Mouse (Mus musculus): Measurements from ENCODE around the gene Hsf2bp. TPM values are rescaled to one million over a fixed set of nuclear protein-coding genes. Genes with fewer than 3 reads are reported as not detected.
A peak's percentile ranks its signal among the peaks of the same experiment; 100 is the strongest.

The Hsf2bp gene
- polyA plus RNA-seq, 1 experiment from 2014 or later: 0.32 TPM

DNA sequence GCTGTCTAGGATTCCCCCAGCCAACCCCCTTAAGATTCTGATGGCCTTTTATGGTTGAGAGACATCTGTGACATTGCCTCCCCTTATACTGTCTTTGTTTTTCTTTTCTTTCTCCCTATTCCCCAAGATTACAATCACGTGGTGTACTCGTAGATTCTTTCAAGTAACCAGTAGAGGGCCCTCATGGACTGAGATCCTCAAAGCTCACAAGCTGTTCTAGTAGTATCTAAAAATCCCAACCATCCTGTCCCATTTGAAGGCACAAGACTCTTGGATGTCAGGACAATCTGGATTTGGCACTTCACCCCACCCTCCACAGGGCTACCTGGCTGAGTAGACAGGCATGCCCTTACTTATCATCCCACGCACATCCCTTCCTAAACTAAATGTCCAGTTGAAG, 8.5 kb downstream of the Hsf2bp start:
- Histone ChIP-seq H3K4me2 (ENCODE audit: low read depth, low read length) (no peak overlapping the region), H3K9ac (replicated peaks; ENCODE audit: low read length) (no peak overlapping the region), H3K9me3 (replicated peaks; ENCODE audit: control insufficient read depth, low read length) (no peaks in the 10 kb centered on the region), H3K27ac (replicated peaks; ENCODE audit: low read depth, low read length) (no peak overlapping the region), H3K4me3 (ENCODE audit: low read depth, low read length) (no peak overlapping the region), H3K4me1 (ENCODE audit: control insufficient read depth, insufficient read depth, low read length) (no peaks in the 10 kb centered on the region), H3K36me3 (replicated peaks; ENCODE audit: control insufficient read depth, insufficient read depth, low read depth, low read length) (no peaks in the 10 kb centered on the region), H3K27me3 (ENCODE audit: control insufficient read depth, insufficient read depth, low read length) (no peaks in the 10 kb centered on the region)
- peak; percentile 78 for DNase-seq (ENCODE audit: low spot score)
- WGBS: 30% methylated on average over 3 of the region's 3 CpGs
- no peak for ATAC-seq (replicated peaks; ENCODE audit: insufficient number of reproducible peaks, low FRiP score, low TSS enrichment, low read depth)

DNA sequence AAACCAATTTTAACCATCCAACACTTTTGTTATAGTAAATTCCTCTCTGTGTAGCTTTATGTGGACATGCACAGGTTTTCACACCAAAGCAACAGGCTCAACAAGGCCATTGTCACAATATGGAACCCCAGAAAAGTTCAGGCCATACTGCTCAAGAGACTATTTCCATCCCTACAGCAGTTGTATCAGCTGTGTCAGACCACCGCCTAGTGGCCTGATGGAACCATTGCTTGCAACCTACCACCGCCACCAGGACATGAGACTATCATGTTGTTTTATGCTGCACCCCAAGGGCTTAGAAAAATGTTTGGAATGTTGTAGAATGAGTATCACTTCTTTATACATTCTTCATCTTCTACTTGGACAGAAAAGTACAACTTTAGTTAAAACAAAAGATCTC, 10.8 kb downstream of the Hsf2bp start:
- Histone ChIP-seq H3K27ac (replicated peaks; ENCODE audit: low read depth, low read length) (no peak overlapping the region), H3K27me3 (ENCODE audit: control insufficient read depth, insufficient read depth, low read length) (no peaks in the 10 kb centered on the region), H3K9me3 (replicated peaks; ENCODE audit: control insufficient read depth, low read length) (no peaks in the 10 kb centered on the region), H3K9ac (replicated peaks; ENCODE audit: low read length) (no peak overlapping the region), H3K4me1 (ENCODE audit: control insufficient read depth, insufficient read depth, low read length) (no peaks in the 10 kb centered on the region), H3K4me2 (ENCODE audit: low read depth, low read length) (no peak overlapping the region), H3K36me3 (replicated peaks; ENCODE audit: control insufficient read depth, insufficient read depth, low read depth, low read length) (no peaks in the 10 kb centered on the region), H3K4me3 (ENCODE audit: low read depth, low read length) (no peak overlapping the region)
- 9% methylated on average over 2 of the region's 2 CpGs for WGBS
- DNase-seq (ENCODE audit: low spot score): peak; percentile 81
- ATAC-seq (replicated peaks; ENCODE audit: insufficient number of reproducible peaks, low FRiP score, low TSS enrichment, low read depth): no peak

DNA sequence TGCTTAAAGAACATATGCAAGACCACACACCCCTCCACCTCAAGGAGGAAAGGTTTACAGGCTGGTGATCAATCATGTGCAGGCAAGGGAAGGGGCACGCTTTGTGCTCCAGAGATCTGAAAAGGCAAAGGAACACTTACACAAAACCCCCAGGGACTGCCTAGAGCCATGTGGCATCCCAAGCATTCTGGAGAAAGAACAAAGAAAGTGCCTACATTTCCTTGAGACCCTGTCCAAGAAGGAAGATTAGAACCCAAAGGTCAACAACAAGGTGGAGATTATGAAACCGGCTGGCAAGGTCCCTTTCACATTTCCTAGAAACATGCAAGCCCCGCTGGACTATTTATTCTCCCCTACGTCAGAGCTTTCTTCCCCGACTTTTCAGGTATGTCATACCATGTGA, 11.5 kb downstream of the Hsf2bp start:
- ATAC-seq (replicated peaks; ENCODE audit: insufficient number of reproducible peaks, low FRiP score, low TSS enrichment, low read depth): no peak
- WGBS: 63% methylated on average over 5 of the region's 5 CpGs
- no peak overlapping the region for H3K4me2 ChIP-seq (ENCODE audit: low read depth, low read length)
- no peaks in the 10 kb centered on the region for H3K9me3 ChIP-seq (replicated peaks; ENCODE audit: control insufficient read depth, low read length)
- H3K4me3 ChIP-seq (ENCODE audit: low read depth, low read length): no peak overlapping the region
- H3K27me3 ChIP-seq (ENCODE audit: control insufficient read depth, insufficient read depth, low read length): no peaks in the 10 kb centered on the region
- no peaks in the 10 kb centered on the region for H3K36me3 ChIP-seq (replicated peaks; ENCODE audit: control insufficient read depth, insufficient read depth, low read depth, low read length)
- no peak for DNase-seq (ENCODE audit: low spot score)
- H3K4me1 ChIP-seq (ENCODE audit: control insufficient read depth, insufficient read depth, low read length): no peaks in the 10 kb centered on the region
- H3K9ac ChIP-seq (replicated peaks; ENCODE audit: low read length): no peak overlapping the region
- H3K27ac ChIP-seq (replicated peaks; ENCODE audit: low read depth, low read length): no peak overlapping the region

DNA sequence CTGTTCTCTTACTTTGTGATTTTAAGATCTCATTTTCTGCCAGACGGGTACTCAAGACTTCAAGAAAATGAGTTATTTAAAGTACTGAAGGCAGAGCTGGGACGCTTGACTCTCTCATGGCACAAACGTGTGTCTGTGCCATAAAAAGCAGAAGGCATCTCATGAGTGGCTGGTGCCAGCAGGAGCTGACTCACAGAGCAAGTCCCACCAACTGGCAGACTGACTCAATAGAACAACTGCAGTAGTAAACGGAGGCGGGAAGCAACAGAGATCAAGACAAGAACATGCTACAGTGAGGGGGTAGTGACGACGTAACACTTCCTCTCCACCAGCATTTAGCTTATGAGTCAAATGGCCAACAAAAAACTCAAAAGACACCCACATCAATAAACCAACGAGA, 13.1 kb downstream of the Hsf2bp start:
- Histone ChIP-seq H3K4me2 (ENCODE audit: low read depth, low read length) (no peak overlapping the region), H3K27me3 (ENCODE audit: control insufficient read depth, insufficient read depth, low read length) (no peaks in the 10 kb centered on the region), H3K4me1 (ENCODE audit: control insufficient read depth, insufficient read depth, low read length) (no peaks in the 10 kb centered on the region), H3K27ac (replicated peaks; ENCODE audit: low read depth, low read length) (no peak overlapping the region), H3K36me3 (replicated peaks; ENCODE audit: control insufficient read depth, insufficient read depth, low read depth, low read length) (no peaks in the 10 kb centered on the region), H3K4me3 (ENCODE audit: low read depth, low read length) (no peak overlapping the region), H3K9ac (replicated peaks; ENCODE audit: low read length) (no peak overlapping the region), H3K9me3 (replicated peaks; ENCODE audit: control insufficient read depth, low read length) (no peaks in the 10 kb centered on the region)
- no peak for DNase-seq (ENCODE audit: low spot score)
- 75% methylated on average over 8 of the region's 8 CpGs for WGBS
- ATAC-seq (replicated peaks; ENCODE audit: insufficient number of reproducible peaks, low FRiP score, low TSS enrichment, low read depth): no peak

DNA sequence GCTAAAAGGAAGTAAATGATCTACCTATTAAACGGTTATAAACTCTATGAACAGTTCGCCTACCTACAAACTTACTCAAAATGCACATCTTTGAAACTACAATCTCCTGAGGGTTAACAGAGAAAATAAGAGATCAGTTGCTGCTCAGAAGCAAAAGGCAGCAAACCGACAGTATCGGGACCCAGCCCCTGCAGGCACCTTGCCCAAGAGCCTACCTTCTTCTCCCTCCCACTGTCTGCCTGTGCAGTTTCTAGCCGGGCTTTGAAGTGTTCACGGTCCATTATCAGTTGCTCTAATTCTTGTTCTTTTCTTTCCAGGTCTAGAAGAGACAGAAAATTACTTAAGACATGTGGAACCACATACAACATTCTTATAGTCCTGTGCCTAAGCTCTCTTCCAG, 13.6 kb downstream of the Hsf2bp start:
- Histone ChIP-seq H3K27ac (replicated peaks; ENCODE audit: low read depth, low read length) (no peak overlapping the region), H3K27me3 (ENCODE audit: control insufficient read depth, insufficient read depth, low read length) (no peaks in the 10 kb centered on the region)
- 77% methylated on average over 6 of the region's 6 CpGs for WGBS

DNA sequence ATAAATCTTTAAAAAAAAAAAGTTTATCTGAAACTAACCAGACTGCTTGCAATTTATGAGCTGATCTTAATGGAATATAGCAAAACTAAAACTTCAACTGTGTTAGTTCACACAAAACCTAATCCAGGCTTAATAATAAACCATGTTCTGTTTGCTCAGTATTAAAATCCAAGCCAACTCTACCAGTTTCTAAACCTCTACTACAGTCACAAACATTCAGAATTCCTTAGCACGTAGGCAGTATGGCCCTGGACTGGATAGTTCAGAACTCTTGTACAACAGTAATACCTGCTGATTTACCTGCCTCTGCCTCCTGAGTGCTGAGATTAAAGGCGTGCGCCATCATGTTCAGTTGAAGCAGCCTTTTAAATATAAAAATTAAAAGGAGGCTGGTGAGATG, 14.2 kb downstream of the Hsf2bp start:
- no peaks in the 10 kb centered on the region for H3K36me3 ChIP-seq (replicated peaks; ENCODE audit: control insufficient read depth, insufficient read depth, low read depth, low read length)
- no peaks in the 10 kb centered on the region for H3K4me1 ChIP-seq (ENCODE audit: control insufficient read depth, insufficient read depth, low read length)
- H3K9me3 ChIP-seq (replicated peaks; ENCODE audit: control insufficient read depth, low read length): no peaks in the 10 kb centered on the region
- no peak overlapping the region for H3K4me3 ChIP-seq (ENCODE audit: low read depth, low read length)
- ATAC-seq (replicated peaks; ENCODE audit: insufficient number of reproducible peaks, low FRiP score, low TSS enrichment, low read depth) (no peak), DNase-seq (ENCODE audit: low spot score) (no peak)
- WGBS: 90% methylated on average over 3 of the region's 3 CpGs
- H3K9ac ChIP-seq (replicated peaks; ENCODE audit: low read length): no peak overlapping the region
- H3K27me3 ChIP-seq (ENCODE audit: control insufficient read depth, insufficient read depth, low read length): no peaks in the 10 kb centered on the region
- no peak overlapping the region for H3K27ac ChIP-seq (replicated peaks; ENCODE audit: low read depth, low read length)
- H3K4me2 ChIP-seq (ENCODE audit: low read depth, low read length): no peak overlapping the region

More for the DNA sequence above, 13.6 kb downstream of the Hsf2bp start:
- Histone ChIP-seq H3K4me1 (ENCODE audit: control insufficient read depth, insufficient read depth, low read length) (no peaks in the 10 kb centered on the region), H3K9ac (replicated peaks; ENCODE audit: low read length) (no peak overlapping the region), H3K4me3 (ENCODE audit: low read depth, low read length) (no peak overlapping the region), H3K36me3 (replicated peaks; ENCODE audit: control insufficient read depth, insufficient read depth, low read depth, low read length) (no peaks in the 10 kb centered on the region), H3K9me3 (replicated peaks; ENCODE audit: control insufficient read depth, low read length) (no peaks in the 10 kb centered on the region), H3K4me2 (ENCODE audit: low read depth, low read length) (no peak overlapping the region)
- DNase-seq (ENCODE audit: low spot score): no peak
- no peak for ATAC-seq (replicated peaks; ENCODE audit: insufficient number of reproducible peaks, low FRiP score, low TSS enrichment, low read depth)

DNA sequence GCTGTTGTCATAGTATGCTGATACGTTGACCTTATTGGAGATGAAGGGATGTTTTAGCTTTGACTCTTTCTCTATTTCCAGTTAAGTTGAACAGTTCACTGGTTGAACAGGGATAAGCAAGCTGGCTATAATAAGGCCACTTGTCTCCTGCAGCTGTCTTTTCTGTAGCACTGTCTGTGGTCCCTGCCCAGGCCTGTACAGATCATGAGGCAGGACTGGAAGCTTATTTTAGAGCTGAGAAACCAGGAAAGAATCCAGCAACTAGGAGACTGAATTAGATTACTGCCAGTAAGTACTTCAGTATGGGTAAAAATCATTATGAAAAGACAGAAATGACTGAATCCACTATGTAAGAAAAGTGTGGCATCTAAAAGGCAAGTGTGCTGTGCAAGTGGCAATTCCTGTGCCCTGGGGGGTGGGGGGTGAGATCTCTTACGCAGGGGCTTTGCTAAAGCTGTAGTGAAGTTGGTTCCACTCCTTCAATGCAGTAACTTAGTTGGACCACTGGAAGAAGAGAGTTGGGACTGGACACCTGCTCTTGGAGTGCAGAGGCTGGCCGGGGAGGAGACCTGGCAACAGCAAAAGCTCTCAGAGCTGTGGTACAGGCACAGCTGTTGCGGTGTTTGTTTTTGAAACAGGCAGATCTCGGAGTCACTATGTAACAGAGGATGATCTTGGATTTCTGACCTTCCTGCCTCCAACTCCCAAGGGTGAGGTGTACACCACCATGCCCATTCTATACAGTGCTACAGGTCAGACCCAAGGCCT, 17.8 kb downstream of the Hsf2bp start:
- ATAC-seq (replicated peaks; ENCODE audit: insufficient number of reproducible peaks, low FRiP score, low TSS enrichment, low read depth) (no peak), DNase-seq (ENCODE audit: low spot score) (no peak)
- no peaks in the 10 kb centered on the region for H3K4me1 ChIP-seq (ENCODE audit: control insufficient read depth, insufficient read depth, low read length)
- H3K36me3 ChIP-seq (replicated peaks; ENCODE audit: control insufficient read depth, insufficient read depth, low read depth, low read length): no peaks in the 10 kb centered on the region
- no peak overlapping the region for H3K4me3 ChIP-seq (ENCODE audit: low read depth, low read length)
- no peak overlapping the region for H3K4me2 ChIP-seq (ENCODE audit: low read depth, low read length)
- H3K9me3 ChIP-seq (replicated peaks; ENCODE audit: control insufficient read depth, low read length): no peaks in the 10 kb centered on the region
- WGBS: 74% methylated on average over 5 of the region's 5 CpGs
- H3K27me3 ChIP-seq (ENCODE audit: control insufficient read depth, insufficient read depth, low read length): no peaks in the 10 kb centered on the region
- no peak overlapping the region for H3K27ac ChIP-seq (replicated peaks; ENCODE audit: low read depth, low read length)
- H3K9ac ChIP-seq (replicated peaks; ENCODE audit: low read length): no peak overlapping the region

DNA sequence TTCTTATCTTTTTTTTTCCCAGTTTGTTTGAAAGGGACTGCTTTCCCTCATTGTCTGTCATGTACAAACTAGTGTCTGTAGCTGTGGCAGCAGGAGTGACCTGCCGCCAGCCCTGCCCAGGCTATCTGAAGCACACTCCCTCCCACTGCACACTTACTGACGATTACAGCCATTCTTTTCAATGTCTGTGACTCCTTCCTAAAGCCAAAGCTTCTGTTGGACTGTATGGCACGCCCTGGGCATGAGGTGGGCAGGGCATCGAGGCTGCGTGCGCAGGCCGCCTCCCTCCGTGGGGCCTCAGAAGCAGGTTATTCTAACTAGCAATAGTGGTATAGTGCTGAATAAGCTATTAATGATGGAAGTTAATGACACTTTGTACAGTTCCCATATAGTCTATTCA, 19.7 kb downstream of the Hsf2bp start:
- 87% methylated on average over 8 of the region's 8 CpGs for WGBS
- no peaks in the 10 kb centered on the region for H3K36me3 ChIP-seq (replicated peaks; ENCODE audit: control insufficient read depth, insufficient read depth, low read depth, low read length)
- DNase-seq (ENCODE audit: low spot score) (no peak), ATAC-seq (replicated peaks; ENCODE audit: insufficient number of reproducible peaks, low FRiP score, low TSS enrichment, low read depth) (no peak)
- no peaks in the 10 kb centered on the region for H3K27me3 ChIP-seq (ENCODE audit: control insufficient read depth, insufficient read depth, low read length)
- H3K9ac ChIP-seq (replicated peaks; ENCODE audit: low read length): no peak overlapping the region
- H3K27ac ChIP-seq (replicated peaks; ENCODE audit: low read depth, low read length): no peak overlapping the region
- no peak overlapping the region for H3K4me3 ChIP-seq (ENCODE audit: low read depth, low read length)
- no peaks in the 10 kb centered on the region for H3K4me1 ChIP-seq (ENCODE audit: control insufficient read depth, insufficient read depth, low read length)
- H3K9me3 ChIP-seq (replicated peaks; ENCODE audit: control insufficient read depth, low read length): no peaks in the 10 kb centered on the region
- no peak overlapping the region for H3K4me2 ChIP-seq (ENCODE audit: low read depth, low read length)

All from embryonic facial prominence, embryonic 11.5 days (tissue).